Mouse (Mus musculus) ovary, postnatal 36 days (tissue): Measurements from ENCODE around the gene Car5b.

Source experiments
- DNase-seq: peaks from one replicate; pipeline ENCODE4 v3.0.0; 2022; ENCODE audit warnings: low spot score, mixed read lengths

Car5b gene

GRCm38 (mm10) chrX:164027607-164028289 lies at the start of gene Car5b:
TSS of gene Car5b (minus strand) at chrX:164027997.
- peak; percentile 88 for DNase-seq

DNA sequence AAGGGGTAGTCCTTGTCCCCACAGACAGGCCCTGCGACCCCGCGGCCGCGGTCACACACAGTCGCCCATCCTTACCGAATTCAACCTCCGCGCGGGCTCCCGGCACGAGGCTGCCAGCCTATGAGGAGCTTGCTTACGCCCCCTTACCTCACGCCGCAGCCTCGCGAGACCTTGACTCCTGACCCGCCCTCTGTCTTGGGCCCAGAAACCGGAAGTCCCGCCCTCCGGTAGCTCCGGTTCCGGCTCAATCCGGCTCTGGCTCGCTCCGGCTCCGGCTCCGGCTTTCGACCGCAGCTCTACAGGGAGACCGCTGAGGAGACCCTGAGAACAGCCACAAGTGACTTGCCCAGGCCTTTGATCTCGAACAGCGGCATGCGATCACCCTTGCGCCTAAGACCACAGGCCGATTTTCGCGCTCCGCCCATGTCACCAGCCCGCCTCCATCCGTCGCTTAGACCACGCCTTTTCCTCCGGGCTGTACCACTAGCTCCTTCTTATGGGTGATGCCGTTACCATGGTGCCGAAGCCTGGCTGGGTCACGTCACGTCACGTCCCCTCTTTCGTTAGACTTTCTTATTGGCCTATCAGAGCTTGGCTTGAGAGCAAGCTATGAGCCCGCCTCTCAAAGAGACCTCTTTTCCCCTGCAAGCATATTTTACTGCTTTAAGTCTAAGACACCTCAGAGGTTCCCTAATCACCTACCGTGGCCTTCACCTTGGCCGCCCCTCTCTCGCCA lies 48.4 kb upstream of the Car5b start, which contains the start of gene Siah1b:
Siah1b (minus strand) TSS at position 454 of the 736 bp plus-strand sequence.
- DNase-seq: peak; percentile 87

DNA sequence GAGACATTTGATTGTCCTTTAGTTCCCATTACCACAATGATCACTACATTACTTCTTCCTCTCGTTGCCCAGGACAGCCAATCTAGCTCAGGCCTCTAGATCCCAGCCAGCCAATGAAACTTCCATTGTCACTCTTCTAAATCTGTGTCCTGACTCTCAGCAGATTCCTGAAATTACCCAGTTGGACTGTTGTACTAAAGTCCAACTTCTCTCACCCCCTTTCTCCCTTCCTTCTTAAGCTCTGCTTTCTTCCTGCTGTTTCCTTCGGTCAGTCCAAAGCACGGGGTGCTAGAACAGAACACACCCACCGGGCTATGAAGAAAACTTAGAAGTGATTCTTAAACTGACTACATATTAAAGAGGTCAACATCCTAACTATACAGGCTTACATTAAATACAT lies 41.2 kb upstream of the Car5b start:
- DNase-seq: no peak

- peak; percentile 26 for DNase-seq
Observed at GRCm38 (mm10) chrX:164066185-164066584, 38.4 kb upstream of the Car5b start.

GRCm38 (mm10) chrX:164059070-164059469 lies 31.3 kb upstream of the Car5b start:
- no peak for DNase-seq

GRCm38 (mm10) chrX:164058523-164058922 lies 30.7 kb upstream of the Car5b start:
- DNase-seq: no peak

DNA sequence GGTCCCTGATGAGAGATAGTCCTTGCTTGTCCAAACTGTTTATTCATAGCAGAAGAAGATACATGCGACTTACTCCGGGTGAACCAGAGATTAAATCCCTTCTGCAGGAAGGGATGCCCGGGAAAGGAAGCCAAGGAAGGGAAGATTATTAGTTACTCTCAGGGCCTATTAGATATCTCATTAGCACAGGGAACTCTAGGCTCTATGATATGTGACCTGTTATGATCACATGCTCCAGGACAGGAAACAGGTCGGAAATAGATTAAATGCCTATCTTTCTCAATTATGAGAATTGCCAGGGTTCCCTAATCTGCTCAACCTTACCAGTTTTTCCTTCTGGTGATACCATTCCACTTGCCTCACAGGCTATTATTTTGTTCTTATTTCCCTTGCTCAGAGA lies 27.9 kb upstream of the Car5b start:
- DNase-seq: no peak

DNA sequence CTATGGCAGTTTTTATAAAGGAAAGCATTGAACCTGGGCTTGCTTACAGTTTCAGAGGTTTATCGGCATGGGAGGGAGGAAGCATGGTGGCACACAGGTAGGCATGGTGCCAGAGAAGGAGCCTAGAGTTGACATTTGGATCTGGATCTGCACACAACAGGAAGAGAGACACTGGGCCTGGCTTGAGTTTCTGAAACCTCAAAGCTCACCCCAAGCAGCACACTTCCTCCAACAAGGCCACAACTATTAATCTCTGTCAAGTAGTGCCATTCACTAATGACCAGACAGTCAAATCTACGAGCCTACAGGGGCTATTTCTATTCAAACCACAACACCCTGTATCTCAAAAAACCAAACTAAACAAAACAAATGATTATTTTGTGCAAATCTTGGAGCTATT lies 18.9 kb upstream of the Car5b start:
- no peak for DNase-seq

- DNase-seq: no peak
Observed at GRCm38 (mm10) chrX:164042069-164042468, 14.3 kb upstream of the Car5b start.

- no peak for DNase-seq
Observed at GRCm38 (mm10) chrX:164038882-164039281, 11.1 kb upstream of the Car5b start.

DNA sequence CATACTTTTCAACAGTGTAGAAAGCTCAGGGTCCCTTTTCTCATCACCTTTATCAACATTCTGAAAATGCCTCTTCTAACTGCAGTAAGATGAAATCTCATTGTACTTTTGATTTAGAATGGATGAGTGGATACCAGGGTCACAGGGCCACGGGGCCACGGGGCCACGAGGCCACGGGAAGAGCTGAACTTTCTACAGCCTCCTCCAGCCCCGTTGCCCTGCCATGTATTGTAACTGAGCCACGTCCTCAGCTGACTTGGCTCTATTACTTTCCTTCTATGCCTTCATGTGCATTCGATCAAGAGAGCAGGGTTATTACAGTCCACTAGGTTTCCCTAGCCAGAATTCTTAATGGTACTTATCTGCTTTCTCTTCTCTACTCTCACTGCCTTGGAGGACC lies 8.1 kb upstream of the Car5b start:
- DNase-seq: no peak

- no peak for DNase-seq
Observed at GRCm38 (mm10) chrX:164035401-164035800, 7.6 kb upstream of the Car5b start.

- DNase-seq: no peak
Observed at GRCm38 (mm10) chrX:164032526-164032925, 4.7 kb upstream of the Car5b start.

DNA sequence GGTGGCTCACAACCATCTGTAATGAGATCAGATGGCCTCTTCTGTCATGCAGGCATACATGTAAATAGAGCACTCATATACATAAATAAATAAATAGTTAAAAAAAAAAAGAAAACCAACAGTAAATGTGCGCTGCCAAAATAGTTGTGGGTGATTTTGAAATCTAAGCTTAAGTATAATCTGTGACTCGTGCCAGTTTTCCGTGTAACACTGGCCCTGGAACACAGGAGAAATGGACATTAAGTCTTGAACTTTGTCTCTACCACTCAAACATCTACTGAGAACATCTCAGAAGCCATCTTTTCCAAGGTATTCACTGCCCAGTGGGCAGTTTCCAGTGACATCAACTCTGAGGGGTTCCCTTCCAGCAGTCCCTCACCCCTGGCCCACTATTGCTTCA lies 12.2 kb downstream of the Car5b start:
- DNase-seq: no peak

GRCm38 (mm10) chrX:164014956-164015355 lies 12.8 kb downstream of the Car5b start:
- DNase-seq: no peak

GRCm38 (mm10) chrX:164013318-164013717 lies 14.5 kb downstream of the Car5b start:
- no peak for DNase-seq

- DNase-seq: no peak
Observed at GRCm38 (mm10) chrX:164004809-164005208, 23.0 kb downstream of the Car5b start.

DNA sequence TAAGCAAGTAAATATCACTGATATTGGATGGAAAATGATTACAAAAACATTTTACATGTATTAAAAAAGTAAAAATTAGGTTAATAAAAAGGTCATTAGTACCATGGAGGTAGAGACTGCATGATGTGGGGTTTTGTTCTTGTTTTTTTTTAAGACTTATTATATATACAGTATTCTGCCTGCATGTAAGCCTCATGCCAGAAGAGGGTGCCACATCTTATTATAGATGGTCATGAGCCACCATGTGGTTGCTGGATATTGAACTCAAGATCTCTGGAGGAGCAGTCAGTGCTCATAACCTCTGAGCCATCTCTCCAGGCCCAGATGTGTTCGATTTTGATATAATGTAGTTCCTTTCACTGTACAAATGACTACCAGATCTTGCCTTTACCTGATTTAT lies 27.9 kb downstream of the Car5b start:
- DNase-seq: no peak

- DNase-seq: no peak
Observed at GRCm38 (mm10) chrX:163996754-163997153, 31.0 kb downstream of the Car5b start.

DNA sequence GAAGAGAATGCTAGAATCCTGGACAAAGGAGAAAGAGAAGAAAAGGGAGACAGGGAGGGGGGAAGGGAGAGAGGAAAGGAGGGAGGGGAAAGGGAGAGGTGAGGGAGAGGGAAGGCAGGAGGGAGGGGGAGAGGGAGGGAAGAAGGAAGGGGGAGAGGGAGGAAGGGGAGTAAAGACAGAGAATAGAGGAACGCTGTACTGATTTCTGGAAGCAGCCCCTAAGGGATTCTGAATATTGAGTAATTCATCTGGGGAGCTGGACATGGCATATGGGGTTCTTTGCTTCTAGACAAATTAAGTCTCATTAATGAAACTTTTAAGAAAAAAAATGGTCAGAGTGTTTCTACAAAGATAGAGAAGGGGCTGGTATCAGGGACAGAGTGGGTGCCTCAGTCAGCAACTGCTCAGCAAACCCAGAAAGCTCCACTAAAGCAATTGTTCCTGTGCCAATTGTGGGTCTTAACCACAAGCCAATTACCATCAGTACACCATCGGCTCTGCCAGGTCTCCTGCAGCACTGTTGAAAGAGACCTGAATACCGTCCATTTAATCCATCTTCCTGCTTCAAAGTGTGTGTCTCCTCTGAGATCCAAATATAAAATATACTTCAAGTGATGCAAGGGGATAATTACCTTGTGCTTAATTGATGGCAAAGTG lies 40.0 kb downstream of the Car5b start:
- no peak for DNase-seq

DNA sequence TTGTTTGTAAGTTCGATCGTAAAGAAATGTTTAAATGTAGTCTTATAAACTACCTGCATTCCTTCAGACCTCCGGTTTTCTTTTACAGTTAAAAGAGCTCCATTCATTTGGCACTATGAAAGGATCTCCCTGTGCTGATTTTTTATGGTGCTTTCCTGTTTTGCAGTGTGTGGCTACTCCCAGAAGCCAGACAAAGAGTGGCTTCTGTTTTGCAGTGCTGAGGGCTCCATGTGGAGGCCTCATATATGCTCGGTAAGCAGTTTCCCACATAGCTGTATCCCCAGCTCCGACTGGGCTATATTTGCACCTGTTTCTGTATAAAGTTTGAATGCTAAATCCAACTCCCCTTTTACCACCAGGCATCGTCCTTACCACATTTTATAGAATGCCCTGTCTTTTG lies 45.7 kb downstream of the Car5b start:
- no peak for DNase-seq

GRCm38 (mm10) chrX:163981500-163981899 lies 46.3 kb downstream of the Car5b start:
- no peak for DNase-seq

DNA sequence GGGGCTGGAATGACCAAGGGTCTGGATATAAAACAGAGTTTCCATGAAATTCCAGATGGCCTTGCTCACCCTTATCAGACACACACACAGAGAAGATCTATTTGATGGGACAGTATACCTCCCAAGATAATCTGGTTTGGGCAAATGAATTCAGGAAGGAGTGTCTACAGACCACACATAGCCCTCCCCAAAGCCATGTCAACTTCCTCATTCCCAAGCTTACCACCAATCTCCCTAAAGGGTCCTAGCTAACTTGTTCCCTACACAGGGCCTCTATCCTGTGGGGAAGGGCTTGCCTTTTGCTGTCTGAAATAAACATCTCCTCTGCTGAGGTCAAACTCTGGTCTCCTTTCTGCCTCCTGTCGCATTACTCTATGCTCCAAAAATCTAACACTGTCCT lies 46.7 kb downstream of the Car5b start:
- no peak for DNase-seq
